Mouse (Mus musculus) ovary, adult 10 weeks (tissue): ENCODE results near the gene Gm5622. TPM values are rescaled to one million over a fixed set of nuclear protein-coding genes. Genes with fewer than 3 reads are reported as not detected.

ENCODE experiments used
- polyA plus RNA-seq: library from polyadenylated mRNA; stranded (reverse); fragments of 350-450 nt; fragmentation: Illumina TruSeq; extraction: RNeasy Lipid Tissue Mini Kit (QIAGEN cat#74804); gene quantifications from one replicate; pipeline ENCODE4 v1.2.3, GENCODE M21; 2014

The Gm5622 gene
- polyA plus RNA-seq: not detected

GRCm38 (mm10) chr14:51552490-51552889, at the start of gene Gm5622:
Gene Gm5622, plus strand, starts transcription at chr14:51552790.

GRCm38 (mm10) chr14:51573963-51574362, 21.4 kb downstream of the Gm5622 start, which contains the start of gene Gm17175:
Gene Gm17175, minus strand, starts transcription at chr14:51574063.

DNA sequence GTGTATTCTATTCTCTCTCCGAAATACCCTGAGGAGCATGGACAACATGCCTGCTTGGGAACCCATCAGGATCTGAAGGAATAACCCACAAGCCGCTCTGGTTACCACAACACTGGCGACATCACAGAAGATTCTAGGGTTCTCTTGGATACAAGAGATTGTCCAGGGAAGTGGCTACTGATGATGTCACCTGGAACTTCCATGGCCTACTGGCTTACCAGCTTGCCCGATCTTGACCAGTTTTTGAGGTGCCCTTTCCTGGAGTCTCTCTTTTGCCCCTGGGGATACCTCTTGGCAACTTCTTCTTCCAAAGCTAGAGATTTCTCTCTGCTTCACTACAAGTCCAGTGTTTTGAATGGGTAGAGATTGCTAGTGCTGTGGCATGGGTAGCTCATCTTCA, 39.4 kb downstream of the Gm5622 start, which contains the start of gene Gm17174:
Gm17174 (minus strand) TSS at position 101 of the 400 bp plus-strand sequence.

GRCm38 (mm10) chr14:51611210-51611609, 58.6 kb downstream of the Gm5622 start, which contains the start of gene Gm17078:
Gene Gm17078, minus strand, starts transcription at chr14:51611310.

GRCm38 (mm10) chr14:51635566-51635965, 83.0 kb downstream of the Gm5622 start, which contains the start of gene Gm4181:
Gene Gm4181, minus strand, starts transcription at chr14:51635666.

GRCm38 (mm10) chr14:51695368-51695767, 142.8 kb downstream of the Gm5622 start, which contains the start of gene Gm17079:
Gene Gm17079, minus strand, starts transcription at chr14:51695468.

Other genes with a start within 250 kb of the Gm5622 start
- gene Gm7247, start 191.0 kb upstream of the Gm5622 start, polyA plus RNA-seq: not detected
- gene Vmn2r88, start 142.0 kb upstream of the Gm5622 start, polyA plus RNA-seq: not detected
- not detected for gene Vmn2r89, start 100.9 kb upstream of the Gm5622 start, polyA plus RNA-seq
- gene Gm17175, start 21.3 kb downstream of the Gm5622 start, polyA plus RNA-seq: not detected
- gene Gm17174, start 39.3 kb downstream of the Gm5622 start, polyA plus RNA-seq: not detected
- gene Gm17078, start 58.5 kb downstream of the Gm5622 start, polyA plus RNA-seq: not detected
- gene Gm4181, start 82.9 kb downstream of the Gm5622 start, polyA plus RNA-seq: not detected
- not detected for gene Gm17079, start 142.7 kb downstream of the Gm5622 start, polyA plus RNA-seq
- gene Gm5800, start 164.4 kb downstream of the Gm5622 start, polyA plus RNA-seq: not detected
- gene Ang4, start 220.8 kb downstream of the Gm5622 start, polyA plus RNA-seq: not detected
- gene AY358078, start 247.3 kb downstream of the Gm5622 start, polyA plus RNA-seq: not detected